Mouse (Mus musculus): ENCODE data around the gene Padi2. TPM values are rescaled to one million over a fixed set of nuclear protein-coding genes. Genes with fewer than 3 reads are reported as not detected.
A peak's percentile ranks its signal among the peaks of the same experiment; 100 is the strongest.

The Padi2 gene
- polyA plus RNA-seq, 1 experiment from 2014 or later = 22.6 TPM

- Histone ChIP-seq H3K4me1 (ENCODE audit: control insufficient read depth, insufficient read depth, low read length) (peaks cover 8% of the 10 kb centered on the region; the same call in 1 of the 2 replicates), H3K36me3 (ENCODE audit: control insufficient read depth, insufficient read depth, low read length) (no peaks in the 10 kb centered on the region), H3K9me3 (ENCODE audit: control insufficient read depth, low read length) (no peaks in the 10 kb centered on the region), H3K9ac (ENCODE audit: low read depth, low read length) (no peak overlapping the region), H3K4me3 (ENCODE audit: low read length) (no peak overlapping the region), H3K27ac (ENCODE audit: low read depth, low read length) (no peak overlapping the region), H3K4me2 (replicated peaks; ENCODE audit: low read depth, low read length) (no peak overlapping the region), H3K27me3 (ENCODE audit: control insufficient read depth, insufficient read depth, low read length) (no peaks in the 10 kb centered on the region)
- 93% methylated on average over 4 of the region's 4 CpGs for WGBS
- no peak for ATAC-seq (ENCODE audit: low FRiP score, low TSS enrichment)
These were observed 39.4 kb downstream of the Padi2 start for GRCm38 (mm10) chr4:140945571-140945970.

GRCm38 (mm10) chr4:140946048-140946447 lies 39.9 kb downstream of the Padi2 start:
- Histone ChIP-seq H3K27me3 (ENCODE audit: control insufficient read depth, insufficient read depth, low read length) (no peaks in the 10 kb centered on the region), H3K36me3 (ENCODE audit: control insufficient read depth, insufficient read depth, low read length) (no peaks in the 10 kb centered on the region), H3K4me3 (ENCODE audit: low read length) (no peak overlapping the region), H3K27ac (ENCODE audit: low read depth, low read length) (no peak overlapping the region), H3K4me2 (replicated peaks; ENCODE audit: low read depth, low read length) (no peak overlapping the region), H3K9ac (ENCODE audit: low read depth, low read length) (no peak overlapping the region), H3K4me1 (ENCODE audit: control insufficient read depth, insufficient read depth, low read length) (peaks cover 8% of the 10 kb centered on the region; the same call in 1 of the 2 replicates), H3K9me3 (ENCODE audit: control insufficient read depth, low read length) (no peaks in the 10 kb centered on the region)
- peak; percentile 40 for ATAC-seq (ENCODE audit: low FRiP score, low TSS enrichment)
- 64% methylated on average over 4 of the region's 4 CpGs for WGBS

GRCm38 (mm10) chr4:140946580-140947205 lies 40.5 kb downstream of the Padi2 start:
- H3K4me2 ChIP-seq (replicated peaks; ENCODE audit: low read depth, low read length) = no peak overlapping the region
- peaks cover 8% of the 10 kb centered on the region; the same call in 1 of the 2 replicates for H3K4me1 ChIP-seq (ENCODE audit: control insufficient read depth, insufficient read depth, low read length)
- no peaks in the 10 kb centered on the region for H3K27me3 ChIP-seq (ENCODE audit: control insufficient read depth, insufficient read depth, low read length)
- peak; percentile 29 for ATAC-seq (ENCODE audit: low FRiP score, low TSS enrichment)
- no peaks in the 10 kb centered on the region for H3K9me3 ChIP-seq (ENCODE audit: control insufficient read depth, low read length)
- H3K4me3 ChIP-seq (ENCODE audit: low read length) = no peak overlapping the region
- no peak overlapping the region for H3K9ac ChIP-seq (ENCODE audit: low read depth, low read length)
- H3K27ac ChIP-seq (ENCODE audit: low read depth, low read length) = peak overlapping the region; percentile 17; the same call in 1 of the 2 replicates
- no peaks in the 10 kb centered on the region for H3K36me3 ChIP-seq (ENCODE audit: control insufficient read depth, insufficient read depth, low read length)
- 48% methylated on average over 14 of the region's 14 CpGs for WGBS

GRCm38 (mm10) chr4:140947487-140948440 lies 41.6 kb downstream of the Padi2 start:
- ATAC-seq (ENCODE audit: low FRiP score, low TSS enrichment) = peak; percentile 21; the same call in 1 of the 2 replicates
- peaks cover 8% of the 10 kb centered on the region; the same call in 1 of the 2 replicates for H3K4me1 ChIP-seq (ENCODE audit: control insufficient read depth, insufficient read depth, low read length)
- no peak overlapping the region for H3K4me3 ChIP-seq (ENCODE audit: low read length)
- no peaks in the 10 kb centered on the region for H3K27me3 ChIP-seq (ENCODE audit: control insufficient read depth, insufficient read depth, low read length)
- H3K9ac ChIP-seq (ENCODE audit: low read depth, low read length) = no peak overlapping the region
- 59% methylated on average over 12 of the region's 12 CpGs for WGBS
- H3K9me3 ChIP-seq (ENCODE audit: control insufficient read depth, low read length) = no peaks in the 10 kb centered on the region
- no peak overlapping the region for H3K27ac ChIP-seq (ENCODE audit: low read depth, low read length)
- H3K36me3 ChIP-seq (ENCODE audit: control insufficient read depth, insufficient read depth, low read length) = no peaks in the 10 kb centered on the region
- no peak overlapping the region for H3K4me2 ChIP-seq (replicated peaks; ENCODE audit: low read depth, low read length)

GRCm38 (mm10) chr4:140948481-140948880 lies 42.3 kb downstream of the Padi2 start:
- WGBS = 70% methylated on average over 6 of the region's 6 CpGs
- H3K36me3 ChIP-seq (ENCODE audit: control insufficient read depth, insufficient read depth, low read length) = no peaks in the 10 kb centered on the region
- no peak for ATAC-seq (ENCODE audit: low FRiP score, low TSS enrichment)
- H3K9me3 ChIP-seq (ENCODE audit: control insufficient read depth, low read length) = no peaks in the 10 kb centered on the region
- H3K27ac ChIP-seq (ENCODE audit: low read depth, low read length) = no peak overlapping the region
- no peaks in the 10 kb centered on the region for H3K27me3 ChIP-seq (ENCODE audit: control insufficient read depth, insufficient read depth, low read length)
- no peak overlapping the region for H3K4me3 ChIP-seq (ENCODE audit: low read length)
- no peak overlapping the region for H3K4me2 ChIP-seq (replicated peaks; ENCODE audit: low read depth, low read length)
- H3K4me1 ChIP-seq (ENCODE audit: control insufficient read depth, insufficient read depth, low read length) = peaks cover 8% of the 10 kb centered on the region; the same call in 1 of the 2 replicates
- H3K9ac ChIP-seq (ENCODE audit: low read depth, low read length) = no peak overlapping the region

GRCm38 (mm10) chr4:140949052-140949451 lies 42.9 kb downstream of the Padi2 start:
- no peak for ATAC-seq (ENCODE audit: low FRiP score, low TSS enrichment)
- Histone ChIP-seq H3K36me3 (ENCODE audit: control insufficient read depth, insufficient read depth, low read length) (no peaks in the 10 kb centered on the region), H3K9me3 (ENCODE audit: control insufficient read depth, low read length) (no peaks in the 10 kb centered on the region), H3K27ac (ENCODE audit: low read depth, low read length) (no peak overlapping the region), H3K4me3 (ENCODE audit: low read length) (no peak overlapping the region), H3K4me2 (replicated peaks; ENCODE audit: low read depth, low read length) (no peak overlapping the region), H3K4me1 (ENCODE audit: control insufficient read depth, insufficient read depth, low read length) (peaks cover 8% of the 10 kb centered on the region; the same call in 1 of the 2 replicates), H3K27me3 (ENCODE audit: control insufficient read depth, insufficient read depth, low read length) (no peaks in the 10 kb centered on the region), H3K9ac (ENCODE audit: low read depth, low read length) (no peak overlapping the region)
- 81% methylated on average over 8 of the region's 8 CpGs for WGBS

- Histone ChIP-seq H3K9me3 (ENCODE audit: control insufficient read depth, low read length) (no peaks in the 10 kb centered on the region), H3K27me3 (ENCODE audit: control insufficient read depth, insufficient read depth, low read length) (no peaks in the 10 kb centered on the region), H3K4me2 (replicated peaks; ENCODE audit: low read depth, low read length) (no peak overlapping the region), H3K9ac (ENCODE audit: low read depth, low read length) (no peak overlapping the region), H3K4me3 (ENCODE audit: low read length) (no peak overlapping the region), H3K4me1 (ENCODE audit: control insufficient read depth, insufficient read depth, low read length) (peaks cover 8% of the 10 kb centered on the region; the same call in 1 of the 2 replicates), H3K27ac (ENCODE audit: low read depth, low read length) (no peak overlapping the region), H3K36me3 (ENCODE audit: control insufficient read depth, insufficient read depth, low read length) (no peaks in the 10 kb centered on the region)
- WGBS = 84% methylated on average over 16 of the region's 16 CpGs
- no peak for ATAC-seq (ENCODE audit: low FRiP score, low TSS enrichment)
These were observed 43.5 kb downstream of the Padi2 start for GRCm38 (mm10) chr4:140949616-140950015.

- no peak for ATAC-seq (ENCODE audit: low FRiP score, low TSS enrichment)
- no peaks in the 10 kb centered on the region for H3K9me3 ChIP-seq (ENCODE audit: control insufficient read depth, low read length)
- H3K27me3 ChIP-seq (ENCODE audit: control insufficient read depth, insufficient read depth, low read length) = no peaks in the 10 kb centered on the region
- H3K4me2 ChIP-seq (replicated peaks; ENCODE audit: low read depth, low read length) = no peak overlapping the region
- no peak overlapping the region for H3K4me3 ChIP-seq (ENCODE audit: low read length)
- 88% methylated on average over 3 of the region's 3 CpGs for WGBS
- H3K9ac ChIP-seq (ENCODE audit: low read depth, low read length) = no peak overlapping the region
- peaks cover 8% of the 10 kb centered on the region; the same call in 1 of the 2 replicates for H3K4me1 ChIP-seq (ENCODE audit: control insufficient read depth, insufficient read depth, low read length)
- H3K36me3 ChIP-seq (ENCODE audit: control insufficient read depth, insufficient read depth, low read length) = no peaks in the 10 kb centered on the region
- H3K27ac ChIP-seq (ENCODE audit: low read depth, low read length) = no peak overlapping the region
These were observed 44.4 kb downstream of the Padi2 start for GRCm38 (mm10) chr4:140950574-140950973.
